Mouse (Mus musculus): ENCODE data around the gene Edil3. TPM values are rescaled to one million over a fixed set of nuclear protein-coding genes. Genes with fewer than 3 reads are reported as not detected.

The Edil3 gene
- polyA plus RNA-seq, 1 experiment, result not detected

GRCm38 (mm10) chr13:89324282-89324681 lies 503.0 kb downstream of the Edil3 start:
- Histone ChIP-seq H3K27me3 (replicated peaks) (no peaks in the 10 kb centered on the region), H3K4me1 (no peaks in the 10 kb centered on the region), H3K4me3 (replicated peaks) (no peak overlapping the region), H3K9me3 (no peaks in the 10 kb centered on the region), H3K36me3 (replicated peaks; ENCODE audit: low read length) (no peaks in the 10 kb centered on the region)
- no peak for TF ChIP-seq FLI1 (IDR thresholded peaks at IDR 0.05; ENCODE audit: low read length)
- no peak for TF ChIP-seq GATA1 (IDR thresholded peaks at IDR 0.05; ENCODE audit: borderline replicate concordance, low read length)

GRCm38 (mm10) chr13:89334494-89334893 lies 513.2 kb downstream of the Edil3 start:
- no peak overlapping the region for H3K4me3 ChIP-seq (replicated peaks)
- H3K4me1 ChIP-seq, result no peaks in the 10 kb centered on the region; the same call in 1 of the 2 replicates
- H3K36me3 ChIP-seq (replicated peaks; ENCODE audit: low read length), result no peaks in the 10 kb centered on the region
- H3K9me3 ChIP-seq, result no peaks in the 10 kb centered on the region
- TF ChIP-seq GATA1 (IDR thresholded peaks at IDR 0.05; ENCODE audit: borderline replicate concordance, low read length) (no peak), FLI1 (IDR thresholded peaks at IDR 0.05; ENCODE audit: low read length) (no peak)
- H3K27me3 ChIP-seq (replicated peaks), result no peaks in the 10 kb centered on the region

GRCm38 (mm10) chr13:89335908-89336579 lies 514.8 kb downstream of the Edil3 start:
- Histone ChIP-seq H3K9me3 (no peaks in the 10 kb centered on the region), H3K4me1 (no peaks in the 10 kb centered on the region; the same call in 1 of the 2 replicates), H3K27me3 (replicated peaks) (no peaks in the 10 kb centered on the region), H3K36me3 (replicated peaks; ENCODE audit: low read length) (no peaks in the 10 kb centered on the region), H3K4me3 (replicated peaks) (no peak overlapping the region)
- TF ChIP-seq GATA1 (IDR thresholded peaks at IDR 0.05; ENCODE audit: borderline replicate concordance, low read length) (no peak), FLI1 (IDR thresholded peaks at IDR 0.05; ENCODE audit: low read length) (no peak)

- TF ChIP-seq GATA1 (IDR thresholded peaks at IDR 0.05; ENCODE audit: borderline replicate concordance, low read length), result no peak
- Histone ChIP-seq H3K36me3 (replicated peaks; ENCODE audit: low read length) (no peaks in the 10 kb centered on the region), H3K4me3 (replicated peaks) (no peak overlapping the region), H3K27me3 (replicated peaks) (no peaks in the 10 kb centered on the region), H3K4me1 (no peaks in the 10 kb centered on the region; the same call in 1 of the 2 replicates), H3K9me3 (no peaks in the 10 kb centered on the region)
These were observed 517.8 kb downstream of the Edil3 start for GRCm38 (mm10) chr13:89339055-89339454.

- H3K9me3 ChIP-seq, result no peaks in the 10 kb centered on the region
- TF ChIP-seq GATA1 (IDR thresholded peaks at IDR 0.05; ENCODE audit: borderline replicate concordance, low read length) (no peak), FLI1 (IDR thresholded peaks at IDR 0.05; ENCODE audit: low read length) (no peak)
- no peaks in the 10 kb centered on the region for H3K36me3 ChIP-seq (replicated peaks; ENCODE audit: low read length)
- no peaks in the 10 kb centered on the region for H3K27me3 ChIP-seq (replicated peaks)
- no peaks in the 10 kb centered on the region for H3K4me1 ChIP-seq
- no peak overlapping the region for H3K4me3 ChIP-seq (replicated peaks)
These were observed 518.5 kb downstream of the Edil3 start for GRCm38 (mm10) chr13:89339776-89340175.

- Histone ChIP-seq H3K27me3 (replicated peaks) (no peaks in the 10 kb centered on the region), H3K9me3 (no peaks in the 10 kb centered on the region), H3K4me3 (replicated peaks) (no peak overlapping the region), H3K36me3 (replicated peaks; ENCODE audit: low read length) (no peaks in the 10 kb centered on the region), H3K4me1 (no peaks in the 10 kb centered on the region)
- TF ChIP-seq FLI1 (IDR thresholded peaks at IDR 0.05; ENCODE audit: low read length), result no peak
- no peak for TF ChIP-seq GATA1 (IDR thresholded peaks at IDR 0.05; ENCODE audit: borderline replicate concordance, low read length)
These were observed 534.0 kb downstream of the Edil3 start for GRCm38 (mm10) chr13:89355234-89355633.

GRCm38 (mm10) chr13:89358407-89358806 lies 537.1 kb downstream of the Edil3 start:
- H3K4me1 ChIP-seq, result no peaks in the 10 kb centered on the region
- no peaks in the 10 kb centered on the region for H3K9me3 ChIP-seq
- TF ChIP-seq FLI1 (IDR thresholded peaks at IDR 0.05; ENCODE audit: low read length), result no peak
- TF ChIP-seq GATA1 (IDR thresholded peaks at IDR 0.05; ENCODE audit: borderline replicate concordance, low read length), result no peak
- no peaks in the 10 kb centered on the region for H3K27me3 ChIP-seq (replicated peaks)
- H3K4me3 ChIP-seq (replicated peaks), result no peak overlapping the region
- H3K36me3 ChIP-seq (replicated peaks; ENCODE audit: low read length), result no peaks in the 10 kb centered on the region

- Histone ChIP-seq H3K9me3 (no peaks in the 10 kb centered on the region), H3K27me3 (replicated peaks) (no peaks in the 10 kb centered on the region), H3K4me3 (replicated peaks) (no peak overlapping the region), H3K4me1 (no peaks in the 10 kb centered on the region), H3K36me3 (replicated peaks; ENCODE audit: low read length) (no peaks in the 10 kb centered on the region)
- TF ChIP-seq GATA1 (IDR thresholded peaks at IDR 0.05; ENCODE audit: borderline replicate concordance, low read length) (no peak), FLI1 (IDR thresholded peaks at IDR 0.05; ENCODE audit: low read length) (no peak)
These were observed 541.0 kb downstream of the Edil3 start for GRCm38 (mm10) chr13:89362274-89362673.

GRCm38 (mm10) chr13:89371253-89371652 lies 550.0 kb downstream of the Edil3 start:
- Histone ChIP-seq H3K4me3 (replicated peaks) (no peak overlapping the region), H3K36me3 (replicated peaks; ENCODE audit: low read length) (no peaks in the 10 kb centered on the region), H3K9me3 (no peaks in the 10 kb centered on the region), H3K4me1 (no peaks in the 10 kb centered on the region), H3K27me3 (replicated peaks) (no peaks in the 10 kb centered on the region)
- TF ChIP-seq FLI1 (IDR thresholded peaks at IDR 0.05; ENCODE audit: low read length) (no peak), GATA1 (IDR thresholded peaks at IDR 0.05; ENCODE audit: borderline replicate concordance, low read length) (no peak)

- no peaks in the 10 kb centered on the region for H3K4me1 ChIP-seq
- TF ChIP-seq GATA1 (IDR thresholded peaks at IDR 0.05; ENCODE audit: borderline replicate concordance, low read length) (no peak), FLI1 (IDR thresholded peaks at IDR 0.05; ENCODE audit: low read length) (no peak)
These were observed 550.5 kb downstream of the Edil3 start for GRCm38 (mm10) chr13:89371656-89372240.

More at GRCm38 (mm10) chr13:89371656-89372240, 550.5 kb downstream of the Edil3 start:
- no peak overlapping the region for H3K4me3 ChIP-seq (replicated peaks)
- H3K36me3 ChIP-seq (replicated peaks; ENCODE audit: low read length), result no peaks in the 10 kb centered on the region
- no peaks in the 10 kb centered on the region for H3K27me3 ChIP-seq (replicated peaks)
- no peaks in the 10 kb centered on the region for H3K9me3 ChIP-seq
